Comparison of ENCODE assay signal across 8 mouse cellular contexts in genomic region chr12:119237921-119238695, GRCm38 (mm10). TPM values are rescaled to one million over a fixed set of nuclear protein-coding genes. Genes with fewer than 3 reads are reported as not detected.
A peak's percentile ranks its signal among the peaks of the same experiment; 100 is the strongest.
DNase-seq lines count a peak whose midpoint lies in the region; ATAC-seq and TF ChIP-seq lines count a peak whose summit lies in the region.

No protein-coding gene starts in this region.

- DNase-seq in WW6 (ENCODE audit: low read depth, low spot score), result peak; percentile 22
- peak; percentile 24 for DNase-seq in cerebellum, postnatal 36 days
- peak; percentile 56 for DNase-seq in gastrocnemius, adult 2 months
- DNase-seq in hindlimb bud, embryonic 11.5 days (ENCODE audit: extremely low spot score, low read depth, low spot score), result peak; percentile 22
- peak; percentile 73 to 82 for DNase-seq in left cerebral cortex, adult 2 months (ENCODE audit: extremely low spot score in 1 of 2, low spot score in 2 of 2)
- DNase-seq in right cerebral cortex, postnatal 25 days, result peak; percentile 82
- no peak for DNase-seq in natural killer cell, adult 2 months (ENCODE audit: low spot score in 2 of 2)

- peak overlapping the region; percentile 74 for H3K4me3 ChIP-seq in gastrocnemius, adult 2 months
- peak overlapping the region; percentile 73 for H3K4me3 ChIP-seq in left cerebral cortex, adult 2 months

- intact Hi-C loops in gastrocnemius, adult 2 months (cut with DNase I), result no loop called here
- intact Hi-C loops in left cerebral cortex, adult 2 months (cut with DNase I), result loop anchor here (2.0 to 10.0 kb wide), 3 partner anchors 29 to 213 kb away; no protein-coding TSS in a partner anchor

- no peak for TF ChIP-seq CTCF in gastrocnemius, adult 2 months (IDR thresholded peaks at IDR 0.05)
- TF ChIP-seq CTCF in left cerebral cortex, adult 2 months (IDR thresholded peaks at IDR 0.05), result no peak

- peak overlapping the region; percentile 79 for H3K27ac ChIP-seq in gastrocnemius, adult 2 months
- peak overlapping the region; percentile 96 for H3K27ac ChIP-seq in left cerebral cortex, adult 2 months

- ATAC-seq in megakaryocyte progenitor cell, adult 5-6 weeks (replicated peaks; ENCODE audit: poor library complexity), result peak; percentile 88

RNA-seq across cellular contexts. Expression of gene Itgb8, which starts 0.5 kb away (rescaled TPM):
- under 1 TPM; 0.33 to 0.36 TPM for total RNA-seq in gastrocnemius, adult 2 months (2021)
- total RNA-seq in left cerebral cortex, adult 2 months (2021), result 10 to 100 TPM; 38.8 to 39.2 TPM
- not detected in 2 replicates for total RNA-seq in megakaryocyte progenitor cell, adult 5-6 weeks (2015)
- total RNA-seq in megakaryocyte progenitor cell, adult 5-6 weeks (2017), result not detected in 2 replicates

Comparison
In these comparisons a context has a peak if more than half of its experiments do, and no peak if none do; other contexts are left out.
1. DNase-seq: peak in WW6 (single experiment), cerebellum, postnatal 36 days (2 of 2), gastrocnemius, adult 2 months (single experiment), hindlimb bud, embryonic 11.5 days (single experiment), left cerebral cortex, adult 2 months (2 of 2) and right cerebral cortex, postnatal 25 days (single experiment); none in natural killer cell, adult 2 months (0 of 2).
2. RNA of gene Itgb8, which starts 0.5 kb away (total RNA-seq): 38.8 to 39.2 TPM in left cerebral cortex, adult 2 months; 0.33 to 0.36 TPM in gastrocnemius, adult 2 months and not detected in megakaryocyte progenitor cell, adult 5-6 weeks; every median in the first group is over 10 times any median in the second.